Mouse (Mus musculus) C2C12 (cell line): ENCODE measurements at regions not wholly inside any gene's neighbourhood (a gene's known extent, or its start where the extent isn't known, plus 50 kb on each side); places are given as distances from the start of the nearest gene placed in this dataset.

ENCODE experiments used
- CTCF ChIP-seq: IDR thresholded peaks from one replicate; pipeline ENCODE4 v1.5.1; 2011; ENCODE audit not compliant: control insufficient read depth, insufficient read depth, insufficient read length
- FOSL1 ChIP-seq: IDR thresholded peaks from one replicate; pipeline ENCODE4 v1.8.0; 2011; ENCODE audit warnings: mild to moderate bottlenecking, low read length; ENCODE audit not compliant: poor library complexity, insufficient read depth, severe bottlenecking
- MAX ChIP-seq: IDR thresholded peaks from one replicate; pipeline ENCODE4 v1.6.1; 2011; ENCODE audit warnings: mild to moderate bottlenecking, control low read depth
- MYOG ChIP-seq: IDR thresholded peaks from one replicate; pipeline ENCODE4 v1.6.1; 2011; ENCODE audit not compliant: control insufficient read depth, insufficient read length; ENCODE audit errors: extremely low read depth

DNA sequence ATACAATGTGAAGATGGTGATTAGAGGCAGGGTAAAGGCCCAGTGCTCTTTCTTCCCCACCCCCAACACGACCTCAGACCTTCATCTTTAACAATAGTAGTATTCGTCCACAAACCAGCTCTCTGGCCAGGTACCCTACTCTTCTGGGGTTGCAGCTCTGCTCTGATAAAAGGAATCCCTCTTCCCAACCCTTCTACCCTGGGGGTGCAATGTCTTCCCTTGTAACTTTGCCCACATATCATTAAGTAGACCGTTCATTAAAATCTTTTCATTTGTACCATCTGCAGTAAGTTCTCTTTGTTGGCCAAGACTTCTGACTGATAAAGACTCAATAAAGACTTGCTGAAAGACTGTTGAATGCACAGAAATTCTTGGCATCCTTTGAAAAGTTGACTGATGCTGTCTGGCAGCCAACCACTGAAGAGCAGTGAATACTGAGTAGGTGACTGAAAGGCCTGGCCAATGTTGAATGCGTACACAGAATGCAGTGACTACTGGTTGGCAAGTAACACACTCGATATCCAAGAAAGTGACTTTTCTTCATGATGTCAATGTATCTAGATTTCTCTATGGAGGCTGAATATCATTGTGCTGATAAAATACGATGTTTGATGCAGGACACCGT is 547.4 kb upstream of the Sox9 start:
- TF ChIP-seq CTCF, result no peak
- TF ChIP-seq MAX, result no peak
- TF ChIP-seq MYOG, result no peak
- TF ChIP-seq FOSL1, result no peak
